Mouse (Mus musculus) gastrocnemius, postnatal 4 days (tissue): ENCODE results near the gene Tex2. TPM values are rescaled to one million over a fixed set of nuclear protein-coding genes. Genes with fewer than 3 reads are reported as not detected.
A peak's percentile ranks its signal among the peaks of the same experiment; 100 is the strongest.

ENCODE experiments used
- DNase-seq, 2 experiments: peaks; one replicate each; pipeline ENCODE4 v3.0.0; 2021 to 2022; ENCODE audit warnings: low spot score in 2 of 2, mixed read lengths in 2 of 2
- total RNA-seq, 2 experiments: library from RNA; stranded (reverse); gene quantifications; 2 replicates each; pipeline ENCODE4 v1.2.3; 2021

Gene Tex2
- total RNA-seq, 2 experiments from 2014 or later: 20.1 to 21.7 TPM

DNA sequence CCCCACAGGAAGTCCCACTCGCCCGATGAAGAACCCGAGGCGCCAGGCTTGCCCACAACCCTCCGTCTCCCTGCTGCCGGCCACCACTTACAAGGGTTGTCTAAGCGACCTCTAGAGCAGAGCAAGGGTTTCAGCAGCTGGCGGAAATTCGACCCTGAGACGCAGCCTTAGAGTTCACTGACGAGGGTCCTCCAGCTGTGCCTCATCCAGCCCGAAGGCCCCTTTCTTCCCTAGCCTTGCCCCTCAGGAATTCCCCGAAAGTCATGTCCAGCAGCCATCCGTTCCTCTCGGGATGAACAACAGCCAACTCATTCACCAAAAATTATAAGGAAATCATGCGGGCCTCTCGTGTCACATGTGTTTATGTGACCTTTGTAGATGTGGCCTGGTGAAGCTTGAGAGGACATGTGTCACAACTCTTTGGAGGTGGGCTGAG is 125.1 kb downstream of the Tex2 start:
- no peak for DNase-seq

DNA sequence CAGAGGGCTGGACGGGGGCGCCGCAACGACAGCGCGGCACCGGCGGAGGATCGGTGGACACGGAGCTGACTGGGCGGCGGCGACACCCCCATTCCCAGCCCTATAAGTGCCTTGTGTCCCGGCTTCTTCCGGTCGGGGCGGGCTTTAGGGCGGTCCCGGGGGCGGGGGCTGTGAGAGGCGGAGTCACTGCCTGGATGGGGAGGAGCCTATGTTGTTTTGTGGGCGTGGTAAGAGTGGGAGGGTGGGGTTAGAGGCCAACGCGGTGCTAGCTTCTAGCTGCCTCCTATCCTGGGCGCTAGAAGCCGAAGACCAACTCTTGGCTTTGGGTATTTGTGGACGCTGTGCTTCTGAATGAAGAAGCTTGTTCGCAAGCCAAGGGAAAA is 125.5 kb downstream of the Tex2 start, which contains the start of gene Ern1:
Gene Ern1 (minus strand): TSS at position 120 of the 383 bp plus-strand sequence.
- DNase-seq: peak; percentile 91 to 96

DNA sequence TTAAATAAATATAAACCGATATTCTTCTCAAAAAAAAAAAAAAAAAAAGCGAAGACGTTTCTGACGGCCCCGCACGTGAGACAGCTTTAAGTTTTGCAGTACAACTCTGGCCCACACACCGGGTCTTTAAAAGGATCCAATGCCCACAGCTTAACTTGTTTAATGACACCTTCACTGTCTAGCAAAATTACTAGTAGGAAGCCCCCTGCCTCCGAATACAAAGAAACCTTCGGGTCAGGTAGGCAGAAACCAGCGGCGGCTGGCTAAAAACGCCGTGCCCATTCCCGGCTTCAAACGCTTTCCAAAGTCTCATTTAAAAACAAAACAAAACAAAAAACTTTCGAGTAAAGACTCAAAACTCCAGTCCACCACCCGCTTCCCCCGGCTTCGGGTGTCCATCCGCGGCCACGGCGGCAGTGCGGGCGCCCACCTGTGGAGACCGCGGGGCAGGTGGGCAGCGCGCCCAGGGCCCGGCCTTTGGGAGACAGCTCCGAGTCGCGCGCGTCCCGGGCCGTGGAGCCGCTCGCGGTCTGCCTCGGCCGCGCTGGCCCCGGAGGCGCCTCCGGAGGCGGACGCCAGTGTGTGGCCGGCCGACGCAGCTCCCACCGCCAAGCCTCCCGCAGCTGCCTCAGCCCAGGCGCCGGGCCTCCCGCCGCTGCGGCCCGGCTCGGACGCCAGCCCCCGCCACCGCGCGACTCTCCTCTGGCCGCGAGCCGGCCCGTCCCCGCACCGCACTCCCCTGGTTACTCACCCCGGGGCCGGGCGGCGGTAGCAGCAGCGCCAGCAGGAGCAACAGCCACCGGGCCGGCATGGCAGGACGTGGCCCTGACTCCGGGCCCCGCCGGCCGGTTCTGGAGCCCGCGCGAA is 126.1 kb downstream of the Tex2 start:
- DNase-seq: peak in 1 of 2 experiments; percentile 23

DNA sequence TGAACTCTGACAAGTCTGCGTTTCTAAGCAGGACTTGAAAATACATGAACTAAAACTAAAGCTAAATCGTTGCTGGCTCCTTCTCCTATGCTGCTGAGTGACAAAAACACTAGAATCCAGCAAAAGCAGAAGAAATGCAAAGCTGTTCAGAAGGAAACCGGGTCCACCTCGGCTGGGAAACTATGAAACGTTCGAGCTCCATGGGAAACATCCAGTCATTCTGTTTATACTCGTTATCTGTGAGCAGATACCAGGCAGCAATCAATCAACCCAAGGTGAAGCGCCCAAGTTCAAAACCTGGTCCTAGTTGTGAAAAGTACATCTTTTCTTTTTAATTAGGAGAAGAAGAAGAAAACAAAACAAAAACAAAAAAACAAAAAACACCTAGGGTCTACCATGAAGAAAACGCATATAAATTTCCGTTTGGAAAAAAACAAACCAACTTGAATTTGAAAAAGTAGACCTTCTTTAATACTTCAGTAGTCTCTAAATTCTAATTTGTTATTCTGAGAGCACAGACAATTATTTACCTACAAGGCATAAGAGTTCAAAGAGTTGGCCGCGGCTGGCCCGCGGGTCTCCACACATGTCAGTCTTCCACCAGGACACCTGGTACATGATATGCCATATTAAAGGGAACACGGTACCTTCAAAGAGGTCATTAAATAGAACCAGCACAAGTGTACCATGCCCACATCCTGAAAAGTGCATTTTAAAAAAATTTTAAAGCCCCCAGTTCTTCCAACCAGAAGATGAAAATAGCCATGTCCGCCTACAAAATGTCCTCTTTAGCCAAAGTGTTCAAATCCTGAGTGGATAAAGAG is 127.0 kb downstream of the Tex2 start:
- no peak for DNase-seq

DNA sequence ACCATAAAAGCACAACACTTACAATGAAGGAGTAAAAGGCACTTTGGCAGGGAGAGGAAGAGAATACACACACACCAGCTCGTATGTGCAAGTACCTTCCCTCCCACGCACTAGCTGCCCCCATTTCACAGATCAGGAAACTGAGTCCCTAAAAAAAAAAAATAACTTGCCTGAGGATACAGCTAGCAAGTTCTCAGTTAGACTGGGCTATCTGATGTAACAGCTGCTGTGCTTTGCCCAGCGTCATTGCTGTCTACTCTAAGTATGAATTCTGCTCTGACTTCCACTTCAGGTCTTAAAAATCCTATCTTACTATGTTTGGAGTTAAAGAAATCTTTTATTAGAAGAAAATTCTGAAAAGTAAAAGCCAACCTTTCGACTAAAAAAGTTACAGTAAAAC is 127.6 kb downstream of the Tex2 start:
- no peak for DNase-seq

DNA sequence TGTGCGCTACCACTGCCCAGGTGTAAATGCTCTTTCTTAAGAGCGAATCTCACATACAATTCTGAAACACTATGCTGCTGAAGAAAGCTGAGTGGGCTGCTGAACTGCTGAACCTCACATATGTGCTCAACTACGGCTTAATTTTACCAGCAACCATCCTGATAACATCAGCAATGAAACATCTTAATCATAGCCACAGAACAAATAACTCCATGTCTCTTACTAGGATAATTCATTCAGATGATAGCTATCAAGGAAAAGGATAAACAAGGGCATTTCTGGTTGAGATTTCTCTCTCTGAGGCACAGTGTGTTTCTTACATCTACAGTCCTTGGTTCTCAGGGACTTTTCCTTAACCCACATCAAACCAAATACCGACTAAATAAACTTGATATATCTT is 128.3 kb downstream of the Tex2 start:
- DNase-seq: no peak

DNA sequence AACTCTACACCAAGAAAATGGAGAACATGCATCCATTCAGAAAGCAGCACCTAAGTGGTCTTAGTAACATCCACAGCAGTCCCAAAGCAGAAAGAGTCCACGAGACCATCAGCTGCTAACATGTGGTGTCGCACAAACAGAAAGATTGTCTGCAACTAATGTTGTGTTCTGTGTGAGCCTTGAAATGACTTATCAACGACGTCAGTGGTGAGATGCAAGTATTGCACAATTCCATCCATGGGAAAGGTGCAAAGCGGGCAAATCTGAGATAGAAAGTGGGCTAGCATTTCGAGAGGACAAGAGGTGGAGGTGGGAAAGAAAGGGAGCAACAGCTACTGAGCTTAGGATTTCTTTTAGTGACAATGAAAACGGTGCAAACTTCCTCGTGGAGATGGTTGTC is 130.4 kb downstream of the Tex2 start:
- no peak for DNase-seq

DNA sequence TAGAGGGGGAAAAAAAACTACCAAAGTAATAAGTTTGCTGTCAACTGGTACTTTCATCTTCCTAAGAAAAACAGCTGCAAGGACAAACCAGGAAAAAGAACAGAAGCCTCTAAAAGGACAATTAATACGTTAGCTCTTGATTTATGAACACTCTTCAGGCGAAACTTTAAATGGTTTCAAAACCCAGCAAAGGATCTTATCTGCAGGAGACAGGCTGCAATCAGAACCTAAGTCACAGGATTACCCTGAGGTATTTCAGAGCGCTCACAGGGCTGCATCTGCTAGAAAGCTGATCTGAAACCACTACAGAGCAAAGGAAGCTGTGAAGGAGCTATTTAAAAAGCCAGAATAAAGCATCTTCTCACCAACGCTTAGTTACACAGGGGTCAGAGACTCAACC is 131.6 kb downstream of the Tex2 start:
- DNase-seq: no peak

DNA sequence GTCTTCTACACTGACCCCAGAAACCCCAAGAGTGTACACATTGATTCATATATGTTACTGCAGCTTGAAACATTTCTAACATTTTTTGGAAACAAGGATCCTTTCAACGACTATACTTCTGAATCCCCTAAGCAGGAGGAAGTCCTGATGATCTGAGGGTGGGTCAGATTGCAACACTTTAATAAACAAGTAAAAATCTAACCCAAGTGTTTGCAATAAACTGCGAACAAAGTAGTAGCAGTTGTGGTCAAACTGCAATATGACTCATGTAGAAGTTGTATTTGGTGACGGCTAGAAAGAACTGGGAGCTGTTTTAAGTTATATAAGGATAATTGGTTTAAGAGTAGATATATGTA is 132.7 kb downstream of the Tex2 start:
- no peak for DNase-seq

DNA sequence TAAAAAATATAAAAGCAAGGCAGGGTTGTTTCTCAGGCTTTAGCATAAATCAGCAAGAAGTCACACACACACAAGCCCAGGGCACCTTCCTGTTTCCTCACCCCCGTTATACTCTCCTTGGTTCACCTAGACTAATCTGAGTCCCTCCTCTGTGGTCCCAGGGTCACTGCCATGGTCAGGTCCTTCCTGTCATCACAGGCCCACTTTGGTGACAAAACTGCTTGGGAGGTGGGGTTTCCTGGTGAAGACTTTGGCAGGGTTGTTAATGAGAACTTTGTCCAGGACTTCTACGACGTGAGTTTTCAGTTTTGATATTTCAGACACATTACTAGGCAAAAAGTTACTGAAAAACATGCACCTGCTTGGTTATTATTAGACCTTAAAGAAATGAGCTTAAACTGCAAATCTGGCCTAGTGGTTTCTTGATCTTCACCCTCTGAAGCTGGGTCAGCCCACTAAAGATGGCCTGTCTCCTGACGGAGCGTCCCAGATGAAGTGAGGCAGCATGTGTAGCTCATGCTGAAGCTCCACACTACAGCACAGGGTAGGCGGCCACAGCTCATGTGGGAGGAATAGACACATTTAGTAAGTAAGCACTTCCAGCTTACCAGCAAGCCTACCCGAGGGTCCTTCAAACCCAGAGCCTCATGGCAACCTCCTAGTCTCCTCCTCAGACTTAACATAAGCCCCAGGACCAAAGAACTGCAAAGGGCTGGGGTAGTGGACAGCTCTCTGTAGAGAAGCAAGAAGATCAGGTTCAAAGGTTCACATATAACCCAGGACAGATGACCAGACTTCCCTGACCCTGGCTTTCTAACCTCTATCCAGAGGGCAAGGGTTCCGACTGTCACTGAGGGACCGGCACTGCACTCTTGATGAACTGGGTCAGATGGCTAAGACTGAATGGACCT is 133.3 kb downstream of the Tex2 start:
- no peak for DNase-seq

DNA sequence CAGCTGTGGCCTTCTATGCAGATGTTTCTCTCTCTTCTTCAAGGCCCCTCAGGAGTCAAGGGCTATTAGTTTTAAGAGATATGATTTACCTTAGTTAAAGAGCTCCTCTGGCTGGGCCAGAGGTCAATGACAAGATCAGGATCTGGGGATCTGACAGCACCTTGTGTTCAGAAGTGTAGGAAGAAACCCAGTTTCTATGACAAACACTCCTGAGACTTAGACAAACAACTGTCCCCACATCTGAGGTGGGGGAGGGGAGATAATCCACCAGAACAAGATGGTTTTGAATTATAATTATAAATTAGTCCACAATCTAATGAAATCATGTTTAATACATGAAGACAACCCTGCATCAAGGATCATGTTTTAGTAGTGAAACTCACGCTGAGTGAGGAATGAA is 134.5 kb downstream of the Tex2 start:
- no peak for DNase-seq

DNA sequence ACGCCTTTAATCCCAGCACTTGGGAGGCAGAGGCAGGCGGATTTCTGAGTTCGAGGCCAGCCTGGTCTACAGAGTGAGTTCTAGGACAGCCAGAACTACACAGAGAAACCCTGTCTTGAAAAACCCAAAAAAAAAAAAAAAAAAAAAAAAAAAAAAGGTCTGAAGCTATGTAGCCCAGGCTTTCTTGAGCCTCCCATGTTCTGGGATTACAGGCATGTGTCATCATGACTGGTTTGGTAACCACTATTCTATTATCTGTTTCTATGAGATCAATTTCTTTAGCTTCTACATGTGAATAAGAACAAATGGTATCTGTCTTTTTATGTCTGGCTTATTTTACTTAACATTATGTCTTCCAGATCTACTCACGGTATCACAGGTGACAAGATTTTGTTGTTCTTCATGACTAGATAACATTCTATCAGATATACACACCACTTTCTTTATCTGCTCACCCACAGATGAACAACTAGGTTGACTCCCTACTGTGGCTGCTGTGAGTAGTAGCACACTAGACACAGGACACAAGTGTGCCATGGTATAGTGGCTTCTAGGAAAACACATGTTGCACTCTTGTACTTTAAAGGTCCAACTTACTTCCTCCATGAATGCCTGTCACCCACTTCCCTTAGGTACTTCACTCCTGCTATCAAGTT is 135.6 kb downstream of the Tex2 start:
- DNase-seq: no peak

DNA sequence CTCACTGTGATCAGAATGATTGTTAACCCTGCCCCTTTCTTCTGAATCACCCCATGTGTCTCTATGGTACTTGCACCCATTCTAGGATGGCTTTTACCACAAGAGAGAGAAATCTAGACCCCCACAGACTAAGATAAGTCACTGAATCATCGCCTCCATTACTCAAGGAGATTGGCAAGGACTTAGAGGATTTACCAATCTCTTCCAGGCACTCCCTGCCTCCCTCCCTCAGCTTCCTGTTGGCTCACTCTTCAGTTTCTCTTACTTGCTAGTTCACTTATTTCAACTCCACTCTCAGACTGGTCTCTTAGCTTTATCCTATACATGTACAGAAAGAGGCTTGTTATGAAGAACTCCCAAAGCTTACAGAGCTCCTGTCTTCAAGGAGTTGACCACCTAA is 137.9 kb downstream of the Tex2 start:
- no peak for DNase-seq

DNA sequence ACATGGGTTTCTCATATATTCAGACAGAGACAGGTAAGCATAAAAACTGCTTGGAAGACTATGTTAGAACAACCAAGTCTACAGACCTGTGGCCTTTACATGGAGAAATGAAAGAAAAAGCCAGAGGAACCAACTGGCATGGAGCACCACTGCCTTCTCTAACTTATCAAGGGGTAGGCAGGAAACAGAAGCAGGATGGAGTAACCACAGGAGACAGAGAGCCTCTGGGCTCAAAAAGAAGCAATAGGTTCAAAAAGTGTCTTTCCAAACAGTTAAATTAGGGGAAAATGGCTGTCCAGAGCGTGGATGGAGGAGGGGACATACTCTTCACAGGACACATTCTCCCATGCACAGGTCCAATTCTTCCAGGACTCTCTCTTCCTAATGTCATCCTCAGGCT is 141.6 kb downstream of the Tex2 start:
- no peak for DNase-seq

DNA sequence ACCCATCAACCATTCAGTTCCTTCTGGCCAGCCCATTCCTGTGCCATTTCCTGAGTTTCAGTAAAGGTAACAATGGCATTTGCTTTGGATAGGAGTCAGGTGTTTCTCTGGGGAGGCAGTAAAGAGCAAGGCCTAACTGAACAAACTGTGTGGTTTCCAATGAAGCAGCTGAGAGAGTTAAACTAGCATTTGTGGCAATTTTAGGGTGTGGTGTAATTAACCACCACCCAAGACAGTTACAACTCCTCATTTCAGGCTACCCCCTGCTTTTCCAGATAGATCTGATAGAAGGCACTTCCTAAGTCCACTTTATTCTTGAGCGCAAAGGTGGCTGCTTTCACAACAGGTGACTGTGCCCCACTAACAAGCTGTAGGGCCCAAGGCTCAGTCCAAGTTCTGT is 144.7 kb downstream of the Tex2 start:
- no peak for DNase-seq

DNA sequence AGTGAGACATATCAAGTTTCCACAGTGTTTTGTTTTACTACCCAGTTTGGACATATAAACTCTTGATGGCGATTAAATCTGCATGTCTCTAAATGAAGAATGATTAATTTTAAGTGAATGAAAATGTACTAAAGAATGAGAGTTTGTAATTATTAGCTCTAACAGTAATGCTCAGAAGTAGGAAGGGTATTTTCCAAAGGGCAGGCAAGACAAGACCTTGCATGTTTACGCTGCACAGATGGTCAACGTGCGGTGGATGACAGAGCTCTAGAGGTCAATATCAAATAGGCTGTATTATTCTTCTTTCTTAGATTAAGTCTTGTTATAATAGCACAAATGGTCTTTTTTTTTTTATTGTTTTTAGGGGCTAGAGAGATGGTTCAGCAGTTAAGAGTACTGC is 147.3 kb downstream of the Tex2 start:
- no peak for DNase-seq

DNA sequence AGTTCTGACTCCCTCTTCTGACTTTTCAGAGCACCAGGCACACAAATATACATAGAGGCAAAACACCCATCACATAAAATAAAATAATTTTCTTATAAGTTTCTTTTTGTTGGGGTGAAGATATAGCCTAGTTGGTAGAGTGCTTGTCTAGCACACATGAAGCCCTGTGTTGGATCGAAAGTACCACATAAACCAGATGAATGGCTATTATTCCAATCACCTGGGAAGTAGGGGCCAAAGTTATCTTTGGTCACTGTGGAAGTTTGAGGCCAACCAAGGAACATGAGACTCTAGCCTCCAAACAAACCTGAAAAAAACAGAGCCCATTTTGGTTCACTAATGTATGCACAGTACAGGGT is 147.7 kb downstream of the Tex2 start:
- DNase-seq: no peak

DNA sequence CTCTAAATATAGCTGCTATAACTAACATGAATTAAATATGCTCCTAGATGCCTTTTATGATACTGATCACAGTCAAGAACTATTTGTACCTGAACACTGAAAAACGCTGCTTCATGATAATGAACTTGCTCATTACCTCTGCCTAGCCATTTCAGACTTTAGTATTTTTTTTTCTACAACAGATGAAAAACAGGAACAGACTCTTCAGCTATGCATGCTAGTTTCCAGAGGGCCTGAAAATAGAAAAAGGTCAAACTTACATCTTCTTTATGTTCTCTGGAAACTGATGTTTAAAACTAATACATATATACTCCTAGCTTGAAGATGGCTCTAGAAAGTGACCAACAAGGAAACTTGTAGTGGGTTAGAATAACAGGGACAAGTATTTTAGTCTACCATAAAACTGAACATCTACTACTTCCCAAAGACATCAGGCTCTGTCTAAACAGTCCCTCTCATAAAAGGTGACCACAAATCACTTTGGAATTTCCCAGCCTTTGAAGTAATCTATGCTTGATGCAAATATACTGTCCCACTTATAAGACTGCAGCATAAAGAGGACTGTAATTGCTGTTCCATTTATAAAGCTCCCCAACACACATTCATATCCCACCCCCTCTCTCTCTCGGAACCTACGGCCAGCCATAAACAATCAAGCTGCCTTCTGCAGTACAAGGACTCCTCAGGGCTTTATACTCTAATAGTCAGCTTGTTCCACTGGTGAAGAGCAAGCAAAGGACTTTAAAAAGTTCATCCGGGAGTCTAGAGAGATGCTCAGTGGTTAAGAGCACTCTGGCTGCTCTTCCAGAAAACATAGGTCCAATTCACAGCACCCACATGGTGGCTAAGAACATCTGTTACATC is 148.3 kb downstream of the Tex2 start:
- no peak for DNase-seq

DNA sequence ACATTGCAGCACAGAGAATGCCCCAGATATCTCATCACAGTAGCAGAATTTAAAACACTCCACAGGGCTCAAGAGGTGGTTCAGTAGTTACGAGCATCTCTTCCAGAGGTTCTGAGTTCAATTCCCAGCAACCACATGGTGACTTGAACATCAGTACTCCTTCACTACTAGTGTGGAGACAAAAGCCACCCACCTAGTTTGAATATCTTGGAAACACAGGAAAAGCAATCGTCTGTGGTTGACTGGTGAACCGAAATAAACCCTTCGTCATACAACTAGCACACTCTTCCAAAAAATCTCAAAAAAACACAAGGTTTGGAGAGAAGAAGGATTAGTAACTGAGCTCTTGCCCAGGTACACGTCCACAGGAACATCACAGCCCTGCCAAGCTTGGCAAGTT is 149.4 kb downstream of the Tex2 start:
- no peak for DNase-seq

DNA sequence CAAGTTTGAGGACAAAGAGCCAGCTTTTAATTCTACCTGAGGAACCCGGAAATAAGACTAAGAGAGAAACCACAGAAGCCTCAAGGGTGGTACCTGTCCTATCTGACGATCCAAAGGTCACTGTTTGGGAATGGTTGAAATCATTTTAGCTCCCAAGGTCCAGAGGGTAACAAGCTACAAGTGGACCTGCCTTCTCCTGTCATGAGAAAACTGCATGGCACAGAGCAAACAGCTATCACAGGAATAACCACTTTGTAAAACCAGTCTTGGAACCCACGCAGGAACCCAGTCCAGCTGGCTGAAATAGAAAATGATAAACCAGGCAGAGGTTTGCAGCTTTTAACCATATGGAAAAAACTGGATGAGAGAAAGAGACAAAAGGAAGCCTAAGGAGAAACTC is 150.9 kb downstream of the Tex2 start:
- no peak for DNase-seq
